Mouse (Mus musculus) stomach, postnatal 0 days (tissue): ENCODE measurements around the gene Hist2h2aa1.

ENCODE experiments used
- CTCF ChIP-seq: IDR thresholded peaks from 2 replicates; pipeline ENCODE4 v1.5.1; 2016; ENCODE audit warnings: antibody characterized with exemption, low read depth, mild to moderate bottlenecking, moderate library complexity
- EP300 ChIP-seq: optimal IDR thresholded peaks from 2 replicates; pipeline ENCODE3; 2016; ENCODE audit warnings: antibody characterized with exemption

DNA sequence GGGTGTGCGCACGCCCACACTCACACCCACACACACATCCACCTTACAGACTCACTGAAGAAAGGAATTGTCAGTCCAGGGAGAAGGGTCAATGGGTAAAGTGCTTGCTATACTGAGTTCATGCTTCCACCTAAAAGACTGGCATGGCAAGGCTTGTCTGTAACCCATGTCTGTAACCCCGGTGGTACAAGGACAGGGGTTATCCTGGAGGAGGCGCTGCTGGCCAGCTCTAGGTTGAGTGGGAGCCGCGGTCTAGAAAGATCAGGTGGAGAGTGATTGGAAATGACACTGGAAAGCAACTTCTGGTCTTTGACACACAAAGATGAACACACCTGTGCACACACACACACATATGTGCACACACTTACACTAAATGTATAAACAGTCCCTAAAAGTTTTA is 35.4 kb downstream of the Hist2h2aa1 start:
- TF ChIP-seq CTCF (no peak), EP300 (no peak)
